Mouse (Mus musculus): ENCODE data around the gene AC109138.7. TPM values are rescaled to one million over a fixed set of nuclear protein-coding genes. Genes with fewer than 3 reads are reported as not detected.

Gene AC109138.7
- polyA plus RNA-seq, 1 experiment from 2014 or later, result not detected

GRCm38 (mm10) chr19:4220957-4221743 is 7.0 kb downstream of the AC109138.7 start:
- H3K36me3 ChIP-seq (ENCODE audit: control insufficient read depth, insufficient read depth, low read length), result no peaks in the 10 kb centered on the region
- no peaks in the 10 kb centered on the region for H3K27me3 ChIP-seq (replicated peaks; ENCODE audit: control insufficient read depth, insufficient read depth, low read length)
- peak overlapping the region; percentile 79 for H3K27ac ChIP-seq (ENCODE audit: low read length)
- H3K4me1 ChIP-seq (ENCODE audit: control insufficient read depth, insufficient read depth, low read length), result peaks cover 66% of the 10 kb centered on the region
- H3K9ac ChIP-seq (ENCODE audit: low read depth, low read length), result peak overlapping the region; percentile 53
- H3K9me3 ChIP-seq (ENCODE audit: control insufficient read depth, low read length), result no peaks in the 10 kb centered on the region
- peak overlapping the region; percentile 54 for H3K4me2 ChIP-seq (ENCODE audit: low read depth, low read length)
- WGBS, result 28% methylated on average over 14 of the region's 14 CpGs
- peak; percentile 82 for ATAC-seq
- peak overlapping the region; percentile 33 for H3K4me3 ChIP-seq (ENCODE audit: low read length)

DNA sequence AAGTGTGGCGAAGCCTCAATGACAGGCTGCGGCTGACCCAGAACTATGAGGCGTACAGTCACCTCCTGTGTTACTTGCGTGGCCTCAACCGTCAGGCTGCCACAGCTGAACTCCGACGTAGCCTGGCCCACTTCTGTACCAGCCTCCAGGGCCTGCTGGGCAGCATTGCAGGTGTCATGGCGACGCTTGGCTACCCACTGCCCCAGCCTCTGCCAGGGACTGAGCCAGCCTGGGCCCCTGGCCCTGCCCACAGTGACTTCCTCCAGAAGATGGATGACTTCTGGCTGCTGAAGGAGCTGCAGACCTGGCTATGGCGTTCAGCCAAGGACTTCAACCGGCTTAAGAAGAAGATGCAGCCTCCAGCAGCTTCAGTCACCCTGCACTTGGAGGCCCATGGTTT is 8.0 kb downstream of the AC109138.7 start:
- no peaks in the 10 kb centered on the region for H3K36me3 ChIP-seq (ENCODE audit: control insufficient read depth, insufficient read depth, low read length)
- no peaks in the 10 kb centered on the region for H3K9me3 ChIP-seq (ENCODE audit: control insufficient read depth, low read length)
- H3K27ac ChIP-seq (ENCODE audit: low read length), result peak overlapping the region; percentile 40; the same call in 1 of the 2 replicates
- peaks cover 56% of the 10 kb centered on the region for H3K4me1 ChIP-seq (ENCODE audit: control insufficient read depth, insufficient read depth, low read length)
- no peaks in the 10 kb centered on the region for H3K27me3 ChIP-seq (replicated peaks; ENCODE audit: control insufficient read depth, insufficient read depth, low read length)
- WGBS, result 68% methylated on average over 11 of the region's 11 CpGs
- H3K9ac ChIP-seq (ENCODE audit: low read depth, low read length), result peak overlapping the region; percentile 32
- H3K4me2 ChIP-seq (ENCODE audit: low read depth, low read length), result peak overlapping the region; percentile 54; the same call in 1 of the 2 replicates
- no peak for ATAC-seq
- no peak overlapping the region for H3K4me3 ChIP-seq (ENCODE audit: low read length)

DNA sequence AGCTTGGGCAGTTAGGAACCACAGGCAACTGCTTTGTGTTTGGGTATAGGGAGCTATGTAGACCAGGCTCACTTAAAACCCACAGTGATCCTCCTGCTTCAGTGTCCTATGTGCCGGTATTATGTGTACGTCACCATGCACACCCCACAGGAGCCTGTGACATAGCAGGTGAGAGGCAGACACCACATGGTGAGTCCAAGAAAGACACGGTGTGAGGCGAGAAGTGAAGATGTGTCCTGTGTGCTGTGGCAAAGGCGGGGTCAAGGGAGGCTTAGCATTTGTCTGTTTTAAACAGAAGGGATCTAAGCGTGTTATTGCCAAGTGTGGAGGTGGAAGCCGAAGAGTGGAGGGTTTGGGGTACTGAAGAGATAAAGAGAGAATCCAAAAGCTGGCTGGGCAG is 12.6 kb downstream of the AC109138.7 start:
- H3K36me3 ChIP-seq (ENCODE audit: control insufficient read depth, insufficient read depth, low read length), result no peaks in the 10 kb centered on the region
- H3K4me3 ChIP-seq (ENCODE audit: low read length), result no peak overlapping the region
- 87% methylated on average over 7 of the region's 7 CpGs for WGBS
- H3K4me2 ChIP-seq (ENCODE audit: low read depth, low read length), result no peak overlapping the region
- H3K9ac ChIP-seq (ENCODE audit: low read depth, low read length), result no peak overlapping the region
- peaks cover 40% of the 10 kb centered on the region for H3K4me1 ChIP-seq (ENCODE audit: control insufficient read depth, insufficient read depth, low read length)
- no peaks in the 10 kb centered on the region for H3K9me3 ChIP-seq (ENCODE audit: control insufficient read depth, low read length)
- no peak for ATAC-seq
- H3K27me3 ChIP-seq (replicated peaks; ENCODE audit: control insufficient read depth, insufficient read depth, low read length), result no peaks in the 10 kb centered on the region
- no peak overlapping the region for H3K27ac ChIP-seq (ENCODE audit: low read length)

DNA sequence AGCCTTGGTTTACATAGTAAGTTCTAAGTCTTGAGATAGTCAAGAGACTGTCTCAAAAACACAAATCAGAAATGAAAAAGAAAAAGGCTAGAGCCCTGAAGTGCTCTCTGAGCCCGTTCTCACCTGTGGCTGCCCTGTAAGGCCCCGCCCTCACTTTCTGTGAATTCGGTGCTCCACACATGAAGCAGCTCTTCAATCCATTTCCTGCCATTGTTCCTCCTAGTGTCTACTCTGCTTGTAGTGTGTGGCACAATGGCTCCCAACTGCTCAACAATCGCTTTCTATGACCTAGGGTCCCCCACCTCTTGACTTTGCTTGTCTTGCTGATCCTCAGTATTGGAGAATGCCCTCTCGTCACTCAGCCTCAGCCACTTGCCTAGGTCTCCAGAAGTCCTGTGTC is 13.3 kb downstream of the AC109138.7 start:
- ATAC-seq, result no peak
- WGBS, result 76% methylated on average over 5 of the region's 5 CpGs
- no peaks in the 10 kb centered on the region for H3K27me3 ChIP-seq (replicated peaks; ENCODE audit: control insufficient read depth, insufficient read depth, low read length)
- no peak overlapping the region for H3K4me2 ChIP-seq (ENCODE audit: low read depth, low read length)
- no peak overlapping the region for H3K4me3 ChIP-seq (ENCODE audit: low read length)
- H3K36me3 ChIP-seq (ENCODE audit: control insufficient read depth, insufficient read depth, low read length), result no peaks in the 10 kb centered on the region
- H3K4me1 ChIP-seq (ENCODE audit: control insufficient read depth, insufficient read depth, low read length), result peaks cover 37% of the 10 kb centered on the region
- H3K9ac ChIP-seq (ENCODE audit: low read depth, low read length), result peak overlapping the region; percentile 35; the same call in 1 of the 2 replicates
- H3K9me3 ChIP-seq (ENCODE audit: control insufficient read depth, low read length), result no peaks in the 10 kb centered on the region
- no peak overlapping the region for H3K27ac ChIP-seq (ENCODE audit: low read length)

DNA sequence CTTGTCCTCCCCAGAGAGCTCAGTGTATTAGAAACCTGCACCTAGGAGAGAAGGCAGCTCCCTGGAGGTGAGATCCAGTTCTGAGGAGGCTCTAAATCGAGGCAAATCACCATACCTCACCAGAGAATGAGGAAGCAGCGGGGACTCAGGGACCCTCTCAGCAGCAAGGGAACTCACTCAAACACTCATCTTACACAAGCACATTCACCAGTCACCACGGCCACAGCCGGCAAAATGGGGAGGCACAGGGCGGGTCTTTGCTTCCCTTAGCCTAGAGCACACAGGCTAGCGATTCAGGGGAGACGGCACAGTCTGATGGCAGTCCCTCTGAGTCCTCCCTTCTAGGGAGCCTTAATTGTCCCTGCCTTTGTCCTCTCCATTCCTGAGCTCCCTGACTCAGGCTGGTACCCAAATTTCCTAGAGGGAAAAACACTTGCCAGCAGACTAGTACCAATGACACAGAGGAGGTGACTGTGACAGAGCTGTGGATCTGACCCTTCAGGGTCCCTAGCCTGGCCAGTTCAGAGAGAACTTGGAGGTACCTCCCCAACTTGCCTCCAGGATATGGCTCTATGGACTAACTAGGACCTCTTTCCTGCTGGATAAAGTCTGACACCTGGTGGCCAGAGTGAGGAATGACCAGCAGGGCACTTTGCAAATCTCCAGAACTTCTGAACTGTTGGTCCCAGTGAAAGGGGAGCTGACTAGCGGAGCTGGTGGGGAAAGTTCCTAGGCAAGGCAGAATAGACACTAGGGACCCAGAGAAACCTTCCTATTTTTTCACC is 13.9 kb downstream of the AC109138.7 start:
- Histone ChIP-seq H3K4me1 (ENCODE audit: control insufficient read depth, insufficient read depth, low read length) (peaks cover 33% of the 10 kb centered on the region), H3K27me3 (replicated peaks; ENCODE audit: control insufficient read depth, insufficient read depth, low read length) (no peaks in the 10 kb centered on the region), H3K9me3 (ENCODE audit: control insufficient read depth, low read length) (no peaks in the 10 kb centered on the region), H3K27ac (ENCODE audit: low read length) (no peak overlapping the region), H3K9ac (ENCODE audit: low read depth, low read length) (peak overlapping the region; percentile 35; the same call in 1 of the 2 replicates), H3K4me2 (ENCODE audit: low read depth, low read length) (no peak overlapping the region), H3K36me3 (ENCODE audit: control insufficient read depth, insufficient read depth, low read length) (no peaks in the 10 kb centered on the region), H3K4me3 (ENCODE audit: low read length) (no peak overlapping the region)
- 21% methylated on average over 8 of the region's 8 CpGs for WGBS
- 0 out of 2 replicates have a peak, but pooled peaks have one; percentile 30 for ATAC-seq

- Histone ChIP-seq H3K36me3 (ENCODE audit: control insufficient read depth, insufficient read depth, low read length) (no peaks in the 10 kb centered on the region), H3K9ac (ENCODE audit: low read depth, low read length) (no peak overlapping the region), H3K27me3 (replicated peaks; ENCODE audit: control insufficient read depth, insufficient read depth, low read length) (no peaks in the 10 kb centered on the region), H3K27ac (ENCODE audit: low read length) (no peak overlapping the region), H3K4me1 (ENCODE audit: control insufficient read depth, insufficient read depth, low read length) (peaks cover 32% of the 10 kb centered on the region), H3K4me3 (ENCODE audit: low read length) (no peak overlapping the region), H3K9me3 (ENCODE audit: control insufficient read depth, low read length) (no peaks in the 10 kb centered on the region), H3K4me2 (ENCODE audit: low read depth, low read length) (no peak overlapping the region)
- 49% methylated on average over 4 of the region's 4 CpGs for WGBS
- no peak for ATAC-seq
Measured at GRCm38 (mm10) chr19:4228891-4229290, 14.7 kb downstream of the AC109138.7 start.

GRCm38 (mm10) chr19:4229451-4230076 is 15.4 kb downstream of the AC109138.7 start:
- H3K9ac ChIP-seq (ENCODE audit: low read depth, low read length), result peak overlapping the region; percentile 46
- ATAC-seq, result peak; percentile 12; the same call in 1 of the 2 replicates
- no peaks in the 10 kb centered on the region for H3K27me3 ChIP-seq (replicated peaks; ENCODE audit: control insufficient read depth, insufficient read depth, low read length)
- 27% methylated on average over 9 of the region's 9 CpGs for WGBS
- no peaks in the 10 kb centered on the region for H3K36me3 ChIP-seq (ENCODE audit: control insufficient read depth, insufficient read depth, low read length)
- H3K9me3 ChIP-seq (ENCODE audit: control insufficient read depth, low read length), result no peaks in the 10 kb centered on the region
- no peak overlapping the region for H3K4me3 ChIP-seq (ENCODE audit: low read length)
- no peak overlapping the region for H3K27ac ChIP-seq (ENCODE audit: low read length)
- peaks cover 32% of the 10 kb centered on the region for H3K4me1 ChIP-seq (ENCODE audit: control insufficient read depth, insufficient read depth, low read length)
- H3K4me2 ChIP-seq (ENCODE audit: low read depth, low read length), result 0 out of 2 replicates have a peak overlapping the region, but pooled peaks have one; percentile 10

DNA sequence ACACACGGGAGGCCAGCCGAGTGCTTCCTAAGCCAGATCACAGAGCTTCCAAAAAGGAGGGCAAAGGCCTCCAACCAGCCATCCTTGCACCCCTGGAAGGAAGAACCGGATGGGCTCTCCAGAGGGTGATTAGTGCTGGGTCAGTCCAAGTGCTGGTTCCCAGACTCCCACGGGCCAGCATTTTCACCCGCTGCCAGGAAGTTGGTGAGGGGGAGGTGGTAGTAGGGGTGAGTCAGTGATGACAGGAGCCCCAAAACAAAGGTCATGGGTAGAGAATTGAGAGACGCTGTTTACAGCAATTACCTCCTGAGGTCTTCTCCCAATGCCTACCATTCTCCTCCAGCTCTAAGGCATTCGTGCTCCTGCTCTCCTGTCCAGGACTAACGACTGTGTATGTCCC is 16.3 kb downstream of the AC109138.7 start:
- no peaks in the 10 kb centered on the region for H3K27me3 ChIP-seq (replicated peaks; ENCODE audit: control insufficient read depth, insufficient read depth, low read length)
- 0 out of 2 replicates have a peak overlapping the region, but pooled peaks have one; percentile 20 for H3K27ac ChIP-seq (ENCODE audit: low read length)
- no peak for ATAC-seq
- H3K36me3 ChIP-seq (ENCODE audit: control insufficient read depth, insufficient read depth, low read length), result no peaks in the 10 kb centered on the region
- peak overlapping the region; percentile 46; the same call in 1 of the 2 replicates for H3K9ac ChIP-seq (ENCODE audit: low read depth, low read length)
- H3K4me3 ChIP-seq (ENCODE audit: low read length), result no peak overlapping the region
- no peaks in the 10 kb centered on the region for H3K9me3 ChIP-seq (ENCODE audit: control insufficient read depth, low read length)
- peaks cover 32% of the 10 kb centered on the region for H3K4me1 ChIP-seq (ENCODE audit: control insufficient read depth, insufficient read depth, low read length)
- 67% methylated on average over 8 of the region's 8 CpGs for WGBS
- no peak overlapping the region for H3K4me2 ChIP-seq (ENCODE audit: low read depth, low read length)
